ENCODE assay signal across 9 mouse cellular contexts in genomic region chr5:89844354-89844753, GRCm38 (mm10). TPM values are rescaled to one million over a fixed set of nuclear protein-coding genes. Genes with fewer than 3 reads are reported as not detected.
DNase-seq lines count a peak whose midpoint lies in the region; ATAC-seq and TF ChIP-seq lines count a peak whose summit lies in the region.
"Had no signal": no experiment of that assay in that cellular context is flagged by ENCODE, and none has a peak within 500 bp of the region (broad histone marks: within the 10 kb centered on the region; RNA-seq: fewer than 3 reads in every experiment).

No protein-coding gene starts in this region.

- H3K4me3 ChIP-seq in layer of hippocampus, adult 2 months, result no peak overlapping the region
- no peak overlapping the region for H3K4me3 ChIP-seq in cerebellum, adult 2 months (replicated peaks; ENCODE audit: insufficient read depth, low read depth, low read length)
- no peak overlapping the region for H3K4me3 ChIP-seq in lung, postnatal 0 days (ENCODE audit: low read depth, low read length)

- DNase-seq in layer of hippocampus, adult 2 months (ENCODE audit: low spot score in 2 of 2), result no peak
- no peak for DNase-seq in layer of hippocampus, adult 11-12 months (ENCODE audit: low spot score)
- DNase-seq in cerebellum, adult 2 months, result peak; percentile 31 to 47
- peak; percentile 60 to 80 for DNase-seq in gastrocnemius, postnatal 36 days
- peak; percentile 43 for DNase-seq in kidney, adult 18-20 months
- DNase-seq in lung, postnatal 0 days (ENCODE audit: low spot score), result peak; percentile 46
- DNase-seq in right cerebral cortex, postnatal 4 days, result peak; percentile 74
- no peak for DNase-seq in B cell, adult 2 months

- H3K36me3 ChIP-seq in lung, postnatal 0 days (ENCODE audit: insufficient read depth, low read length), result no peaks in the 10 kb centered on the region

- no peak overlapping the region for H3K4me2 ChIP-seq in lung, postnatal 0 days (replicated peaks; ENCODE audit: low read depth, low read length)

- no peak for TF ChIP-seq EP300 in lung, postnatal 0 days (IDR thresholded peaks at IDR 0.05)

- no peak for TF ChIP-seq CTCF in layer of hippocampus, adult 2 months (conservative IDR thresholded peaks at IDR 0.05)
- no peak for TF ChIP-seq CTCF in cerebellum, adult 2 months (IDR thresholded peaks at IDR 0.05; ENCODE audit: borderline replicate concordance, insufficient read depth, low read depth, low read length)
- no peak for TF ChIP-seq CTCF in lung, postnatal 0 days (IDR thresholded peaks at IDR 0.05)

- peak overlapping the region; percentile 48 for H3K27ac ChIP-seq in layer of hippocampus, adult 2 months
- no peak overlapping the region for H3K27ac ChIP-seq in cerebellum, adult 2 months (ENCODE audit: insufficient read depth, low read length)
- no peak overlapping the region for H3K27ac ChIP-seq in lung, postnatal 0 days (ENCODE audit: low read length)

- no peaks in the 10 kb centered on the region; the same call in 1 of the 2 replicates for H3K4me1 ChIP-seq in cerebellum, adult 2 months (ENCODE audit: control insufficient read depth, insufficient read depth, low read length)
- H3K4me1 ChIP-seq in lung, postnatal 0 days (ENCODE audit: insufficient read depth, low read depth, low read length), result peaks cover 5% of the 10 kb centered on the region; the same call in 1 of the 2 replicates

- WGBS in cerebellum, adult 2 months, result 0% methylated on average over 5 of the region's 5 CpGs
- 10% methylated on average over 5 of the region's 5 CpGs for whole genome bisulfite sequencing in lung, postnatal 0 days

- ATAC-seq in lung, postnatal 0 days, result peak; percentile 69

- intact Hi-C loops in gastrocnemius, postnatal 36 days (cut with DNase I), result loop anchor here (5.0 to 10.0 kb wide), 2 partner anchors 38 to 350 kb away; partner anchors contain the start of gene Adamts3

- TF ChIP-seq POLR2A in cerebellum, adult 2 months (IDR thresholded peaks at IDR 0.05; ENCODE audit: borderline replicate concordance, insufficient read depth, low read length), result no peak

- H3K27me3 ChIP-seq in cerebellum, adult 2 months (ENCODE audit: control insufficient read depth, insufficient read depth, low read length), result no peaks in the 10 kb centered on the region
- H3K27me3 ChIP-seq in lung, postnatal 0 days (replicated peaks; ENCODE audit: insufficient read depth, low read length), result no peaks in the 10 kb centered on the region

- H3K9ac ChIP-seq in lung, postnatal 0 days (replicated peaks; ENCODE audit: low read depth), result no peak overlapping the region

- no peaks in the 10 kb centered on the region for H3K9me3 ChIP-seq in lung, postnatal 0 days (ENCODE audit: low read length)

RNA-seq across cellular contexts. Expression of gene Adamts3, which starts 38.8 kb away (rescaled TPM):
- total RNA-seq in layer of hippocampus, adult 2 months (2021), result 10 to 100 TPM; 25.5 to 27.1 TPM
- polyA plus RNA-seq in cerebellum, adult 2 months (2012; rRNA removed), result 10.9 and 11.4 TPM in 2 replicates
- total RNA-seq in gastrocnemius, postnatal 36 days (2021), result 1 to 10 TPM; 1.7 to 1.9 TPM
- 1.2 and 1.4 TPM in 2 replicates for polyA plus RNA-seq in lung, postnatal 0 days (2015; fragmentation: Nextera tagmentation; extraction: Ambion mirVana)
- total RNA-seq: neutrophil, adult 5-6 weeks had no signal

Comparison
In these comparisons a context has a peak if more than half of its experiments do, and no peak if none do; other contexts are left out.
1. DNase-seq: peak in cerebellum, adult 2 months (2 of 2), gastrocnemius, postnatal 36 days (2 of 2), kidney, adult 18-20 months (single experiment), lung, postnatal 0 days (single experiment) and right cerebral cortex, postnatal 4 days (single experiment); none in layer of hippocampus, adult 2 months (0 of 2), layer of hippocampus, adult 11-12 months (single experiment) and B cell, adult 2 months (0 of 2).
2. RNA of gene Adamts3, which starts 38.8 kb away (total RNA-seq): 25.5 to 27.1 TPM in layer of hippocampus, adult 2 months; 1.7 to 1.9 TPM in gastrocnemius, postnatal 36 days; every median in the first group is over 4 times any median in the second.